Mouse (Mus musculus) intestine, embryonic 14.5 days (tissue): Measurements from ENCODE around the gene Caprin1. TPM values are rescaled to one million over a fixed set of nuclear protein-coding genes. Genes with fewer than 3 reads are reported as not detected.

Experiments used
- ATAC-seq: fragments of 200-750 bp; cut with Nextera tagmentation; replicated peaks from 2 replicates; pipeline ENCODE4 v1.8.0; 2017; ENCODE audit warnings: low read depth, moderate number of reproducible peaks, moderate TSS enrichment, moderate library complexity; ENCODE audit not compliant: low FRiP score, low TSS enrichment
- DNase-seq: peaks from one replicate; pipeline ENCODE4 v3.0.0-alpha.2; 2018; ENCODE audit warnings: low spot score
- H3K27ac ChIP-seq: fragments of 300-500 bp; sonication (generic); 2 replicates; pipeline ENCODE4 v1.5.1; 2014; ENCODE audit warnings: low read depth, mild to moderate bottlenecking, control low read depth
- H3K27me3 ChIP-seq: fragments of 300-500 bp; sonication (generic); replicated peaks from 2 replicates; pipeline ENCODE4 v1.6.1; 2014; ENCODE audit warnings: low read length, control low read depth; ENCODE audit not compliant: control insufficient read depth, insufficient read depth
- H3K36me3 ChIP-seq: fragments of 300-500 bp; sonication (generic); 2 replicates; pipeline ENCODE4 v1.6.1; 2014; ENCODE audit warnings: low read length, control low read depth; ENCODE audit not compliant: control insufficient read depth, insufficient read depth
- H3K4me1 ChIP-seq: fragments of 300-500 bp; sonication (generic); replicated peaks from 2 replicates; pipeline ENCODE4 v1.6.1; 2014; ENCODE audit warnings: low read length, control low read depth, mixed read lengths; ENCODE audit not compliant: control insufficient read depth, insufficient read depth
- H3K4me2 ChIP-seq: fragments of 300-500 bp; sonication (generic); 2 replicates; pipeline ENCODE4 v1.6.1; 2014; ENCODE audit warnings: low read length
- H3K4me3 ChIP-seq: fragments of 300-500 bp; sonication (generic); 2 replicates; pipeline ENCODE4 v1.5.1; 2014; ENCODE audit warnings: low read depth, low read length, control low read depth, mixed read lengths
- H3K9ac ChIP-seq: fragments of 300-500 bp; sonication (generic); 2 replicates; pipeline ENCODE4 v1.6.1; 2014; ENCODE audit warnings: mild to moderate bottlenecking, low read length
- H3K9me3 ChIP-seq: fragments of 300-500 bp; sonication (generic); 2 replicates; pipeline ENCODE4 v1.6.1; 2016; ENCODE audit warnings: low read length, control low read depth; ENCODE audit not compliant: control insufficient read depth
- WGBS: fragments of 180-500 bp; shearing (Covaris S2); extraction: QIAGEN DNeasy Blood & Tissue Kit; methylation state at CpG from one replicate; pipeline ENCODE4 v1.1.7; 2014; 5-methylcytosine and 5-hydroxymethylcytosine counted together
- polyA plus RNA-seq: library from polyadenylated mRNA; unstranded; fragments of >200 nt; fragmentation: Nextera tagmentation; extraction: Ambion mirVana; gene quantifications from 2 replicates; pipeline ENCODE4 v1.2.1, GENCODE M21; 2014

The Caprin1 gene
- polyA plus RNA-seq, 1 experiment from 2014 or later = 344 TPM

DNA sequence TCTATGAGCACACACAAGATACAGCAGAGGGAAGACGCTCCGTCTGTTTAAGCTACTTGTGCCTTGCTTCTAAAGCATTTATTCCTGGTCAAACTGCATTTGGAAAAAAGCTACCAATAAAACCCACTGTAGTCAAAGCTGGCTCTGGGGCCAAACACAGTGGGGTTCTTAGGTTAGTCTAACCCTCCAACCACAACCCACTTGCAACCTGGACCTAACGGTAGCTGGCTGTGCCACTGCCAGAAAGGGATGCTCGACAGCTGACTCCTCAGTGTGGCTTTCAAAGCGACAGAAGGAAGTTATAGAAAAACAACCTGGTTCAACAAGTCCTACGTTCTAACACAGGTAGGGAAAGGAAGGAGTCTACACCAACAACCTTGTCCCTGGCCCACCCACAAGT lies 66.0 kb downstream of the Caprin1 start:
- Histone ChIP-seq H3K9me3 (no peaks in the 10 kb centered on the region), H3K27ac (no peak overlapping the region), H3K36me3 (peaks cover 77% of the 10 kb centered on the region), H3K9ac (no peak overlapping the region), H3K4me3 (no peak overlapping the region), H3K27me3 (no peaks in the 10 kb centered on the region), H3K4me2 (no peak overlapping the region), H3K4me1 (no peaks in the 10 kb centered on the region)
- no peak for DNase-seq
- no peak for ATAC-seq
- WGBS = 93% methylated on average over 6 of the region's 6 CpGs

GRCm38 (mm10) chr2:103730999-103731398 lies 66.5 kb downstream of the Caprin1 start:
- DNase-seq (no peak), ATAC-seq (no peak)
- Histone ChIP-seq H3K4me2 (no peak overlapping the region), H3K9ac (no peak overlapping the region), H3K27me3 (no peaks in the 10 kb centered on the region), H3K36me3 (peaks cover 76% of the 10 kb centered on the region), H3K4me3 (no peak overlapping the region), H3K27ac (no peak overlapping the region), H3K9me3 (no peaks in the 10 kb centered on the region), H3K4me1 (no peaks in the 10 kb centered on the region)
- 82% methylated on average over 8 of the region's 8 CpGs for WGBS

- Histone ChIP-seq H3K27me3 (no peaks in the 10 kb centered on the region), H3K4me3 (no peak overlapping the region), H3K36me3 (peaks cover 74% of the 10 kb centered on the region), H3K27ac (peak overlapping the region; percentile 19; the same call in 1 of the 2 replicates), H3K4me2 (no peak overlapping the region), H3K9me3 (no peaks in the 10 kb centered on the region), H3K4me1 (no peaks in the 10 kb centered on the region), H3K9ac (no peak overlapping the region)
- 0 out of 2 replicates have a peak, but pooled peaks have one; percentile 32 for ATAC-seq
- 67% methylated on average over 12 of the region's 12 CpGs for WGBS
- DNase-seq = no peak
Measured at GRCm38 (mm10) chr2:103728027-103728540, 69.4 kb downstream of the Caprin1 start.

- Histone ChIP-seq H3K27ac (no peak overlapping the region), H3K9ac (no peak overlapping the region), H3K9me3 (no peaks in the 10 kb centered on the region), H3K4me1 (no peaks in the 10 kb centered on the region), H3K36me3 (peaks cover 74% of the 10 kb centered on the region), H3K4me2 (no peak overlapping the region), H3K27me3 (no peaks in the 10 kb centered on the region), H3K4me3 (no peak overlapping the region)
- WGBS = 93% methylated on average over 2 of the region's 2 CpGs
- ATAC-seq (no peak), DNase-seq (no peak)
Measured at GRCm38 (mm10) chr2:103724521-103724920, 72.9 kb downstream of the Caprin1 start.

GRCm38 (mm10) chr2:103719292-103719646 lies 78.2 kb downstream of the Caprin1 start:
- Histone ChIP-seq H3K9me3 (no peaks in the 10 kb centered on the region), H3K9ac (no peak overlapping the region), H3K36me3 (peaks cover 44% of the 10 kb centered on the region), H3K4me2 (no peak overlapping the region), H3K4me1 (no peaks in the 10 kb centered on the region), H3K27me3 (no peaks in the 10 kb centered on the region), H3K27ac (no peak overlapping the region), H3K4me3 (no peak overlapping the region)
- no peak for ATAC-seq
- DNase-seq = no peak
- WGBS = 91% methylated on average over 7 of the region's 7 CpGs

- peak; percentile 38 for ATAC-seq
- H3K4me2 ChIP-seq = no peak overlapping the region
- H3K4me1 ChIP-seq = no peaks in the 10 kb centered on the region
- peak; percentile 76 for DNase-seq
- no peaks in the 10 kb centered on the region for H3K9me3 ChIP-seq
- WGBS = 61% methylated on average over 8 of the region's 8 CpGs
- H3K27ac ChIP-seq = no peak overlapping the region
- no peak overlapping the region for H3K4me3 ChIP-seq
- no peaks in the 10 kb centered on the region for H3K27me3 ChIP-seq
- peaks cover 40% of the 10 kb centered on the region for H3K36me3 ChIP-seq
- no peak overlapping the region for H3K9ac ChIP-seq
Measured at GRCm38 (mm10) chr2:103718594-103719291, 78.7 kb downstream of the Caprin1 start.

- H3K4me3 ChIP-seq = no peak overlapping the region
- no peaks in the 10 kb centered on the region for H3K4me1 ChIP-seq
- DNase-seq = no peak
- H3K9ac ChIP-seq = no peak overlapping the region
- H3K4me2 ChIP-seq = no peak overlapping the region
- WGBS = 46% methylated on average over 4 of the region's 4 CpGs
- H3K27me3 ChIP-seq = no peaks in the 10 kb centered on the region
- no peak for ATAC-seq
- peaks cover 11% of the 10 kb centered on the region for H3K36me3 ChIP-seq
- no peaks in the 10 kb centered on the region for H3K9me3 ChIP-seq
- H3K27ac ChIP-seq = no peak overlapping the region
Measured at GRCm38 (mm10) chr2:103714412-103714811, 83.0 kb downstream of the Caprin1 start.

- H3K9ac ChIP-seq = no peak overlapping the region
- no peak overlapping the region for H3K27ac ChIP-seq
- H3K27me3 ChIP-seq = no peaks in the 10 kb centered on the region
- no peaks in the 10 kb centered on the region for H3K9me3 ChIP-seq
- DNase-seq (no peak), ATAC-seq (no peak; the same call in 1 of the 2 replicates)
- WGBS = 86% methylated on average over 7 of the region's 7 CpGs
- no peak overlapping the region for H3K4me3 ChIP-seq
- H3K4me1 ChIP-seq = no peaks in the 10 kb centered on the region
- H3K4me2 ChIP-seq = no peak overlapping the region
- peaks cover 14% of the 10 kb centered on the region for H3K36me3 ChIP-seq
Measured at GRCm38 (mm10) chr2:103713831-103714230, 83.6 kb downstream of the Caprin1 start.
